Mouse (Mus musculus) hindbrain, embryonic 11.5 days (tissue): ENCODE measurements around the gene Ino80d. TPM values are rescaled to one million over a fixed set of nuclear protein-coding genes. Genes with fewer than 3 reads are reported as not detected.

Experiments used
- ATAC-seq: fragments of 200-750 bp; cut with Nextera tagmentation; 2 replicates; pipeline ENCODE4 v1.8.0; 2017; ENCODE audit warnings: mild to moderate bottlenecking, moderate TSS enrichment, moderate library complexity; ENCODE audit not compliant: low FRiP score
- DNase-seq: peaks from one replicate; pipeline ENCODE4 v3.0.0-alpha.2; 2015; ENCODE audit warnings: low spot score
- H3K27ac ChIP-seq: fragments of 300-500 bp; sonication (generic); 2 replicates; pipeline ENCODE4 v1.5.1; 2014; ENCODE audit warnings: mild to moderate bottlenecking, low read depth, low read length
- H3K27me3 ChIP-seq: fragments of 300-500 bp; sonication (generic); 2 replicates; pipeline ENCODE4 v1.6.1; 2014; ENCODE audit warnings: mild to moderate bottlenecking, low read length, moderate library complexity, mixed read lengths; ENCODE audit not compliant: control insufficient read depth, insufficient read depth
- H3K36me3 ChIP-seq: fragments of 300-500 bp; sonication (generic); 2 replicates; pipeline ENCODE4 v1.6.1; 2014; ENCODE audit warnings: mild to moderate bottlenecking, low read length, moderate library complexity, mixed read lengths; ENCODE audit not compliant: control insufficient read depth, insufficient read depth
- H3K4me1 ChIP-seq: fragments of 300-500 bp; sonication (generic); replicated peaks from 2 replicates; pipeline ENCODE4 v1.6.1; 2014; ENCODE audit warnings: low read length, mixed read lengths; ENCODE audit not compliant: control insufficient read depth, insufficient read depth
- H3K4me2 ChIP-seq: fragments of 300-500 bp; sonication (generic); replicated peaks from 2 replicates; pipeline ENCODE4 v1.6.1; 2014; ENCODE audit warnings: mild to moderate bottlenecking, low read depth, low read length
- H3K4me3 ChIP-seq: fragments of 300-500 bp; sonication (generic); 2 replicates; pipeline ENCODE4 v1.5.1; 2014; ENCODE audit warnings: low read depth, low read length
- H3K9ac ChIP-seq: fragments of 300-500 bp; sonication (generic); 2 replicates; pipeline ENCODE4 v1.6.1; 2014; ENCODE audit warnings: low read depth, low read length
- H3K9me3 ChIP-seq: fragments of 300-500 bp; sonication (generic); 2 replicates; pipeline ENCODE4 v1.6.1; 2016; ENCODE audit warnings: low read length; ENCODE audit not compliant: control insufficient read depth
- WGBS: fragments of 180-500 bp; shearing (Covaris S2); extraction: QIAGEN DNeasy Blood & Tissue Kit; methylation state at CpG from one replicate; pipeline ENCODE4 v1.1.7; 2014; 5-methylcytosine and 5-hydroxymethylcytosine counted together
- polyA plus RNA-seq: library from polyadenylated mRNA; unstranded; fragments of >200 nt; fragmentation: Nextera tagmentation; extraction: Ambion mirVana; gene quantifications from 2 replicates; pipeline ENCODE4 v1.2.1, GENCODE M21; 2014

Gene Ino80d
- polyA plus RNA-seq, 1 experiment from 2014 or later: 16.8 TPM

DNA sequence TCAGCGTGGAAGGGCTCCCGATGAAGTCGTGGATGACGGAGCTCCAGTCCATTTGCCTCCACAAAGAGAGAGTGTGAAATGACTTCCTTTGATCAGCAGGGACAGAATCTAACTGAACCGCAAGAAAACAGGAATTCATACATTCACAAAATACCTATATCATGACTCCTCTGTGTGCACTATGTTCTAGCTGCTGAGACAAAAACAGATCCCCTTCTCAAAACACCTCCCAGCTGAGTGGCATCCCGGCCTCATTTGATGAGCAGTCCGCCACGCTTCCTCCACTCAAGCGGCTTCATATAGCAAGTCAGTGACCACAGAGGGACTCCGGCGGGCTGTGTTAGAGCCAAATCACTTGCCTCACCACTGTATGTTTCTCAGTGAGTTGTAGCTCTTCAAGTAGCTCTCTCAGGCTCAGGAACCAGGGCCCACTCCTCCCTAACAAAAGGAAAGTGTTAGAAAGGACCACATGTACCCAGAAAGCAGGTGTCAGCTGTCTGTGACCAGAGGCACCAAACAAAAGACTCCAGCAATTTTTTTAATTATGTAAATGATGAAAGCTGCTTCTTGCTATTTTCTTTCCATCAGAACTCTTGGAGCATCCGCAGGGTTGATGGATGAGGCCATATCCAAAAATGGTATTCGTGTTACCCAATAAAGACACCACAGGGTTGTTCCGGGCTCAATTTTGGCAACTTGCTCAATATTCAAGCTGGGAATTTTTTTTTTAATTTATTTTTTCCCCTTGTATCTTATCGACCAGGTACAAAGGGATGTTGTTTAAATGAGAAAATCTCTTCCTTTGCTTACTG, 181.0 kb downstream of the Ino80d start:
- Histone ChIP-seq H3K4me1 (peaks cover 3% of the 10 kb centered on the region; the same call in 1 of the 2 replicates), H3K27ac (no peak overlapping the region), H3K27me3 (no peaks in the 10 kb centered on the region), H3K9me3 (no peaks in the 10 kb centered on the region), H3K36me3 (no peaks in the 10 kb centered on the region), H3K4me3 (no peak overlapping the region), H3K4me2 (no peak overlapping the region), H3K9ac (no peak overlapping the region)
- DNase-seq (no peak), ATAC-seq (peak; percentile 29; the same call in 1 of the 2 replicates)
- 73% methylated on average over 15 of the region's 15 CpGs for WGBS

DNA sequence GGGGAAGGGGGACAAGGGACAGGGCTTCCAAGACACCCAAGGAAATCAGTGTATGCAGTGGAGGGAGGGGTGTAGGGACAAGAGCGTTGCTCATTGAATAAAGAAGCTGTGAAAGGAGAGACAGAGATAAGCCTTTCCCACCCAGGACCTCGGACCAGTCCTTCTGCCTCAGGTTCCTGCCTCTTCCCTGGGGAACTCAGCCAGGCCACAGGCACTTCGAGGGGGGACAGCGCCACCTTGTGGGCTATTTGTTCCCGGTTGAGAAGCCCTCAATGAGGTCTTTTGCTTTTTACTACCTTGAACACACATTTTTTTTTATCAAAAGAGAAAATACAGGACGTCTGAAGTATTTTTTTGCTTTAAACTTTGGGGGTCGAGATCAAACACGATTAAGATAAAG, 185.0 kb downstream of the Ino80d start:
- Histone ChIP-seq H3K27ac (no peak overlapping the region), H3K9me3 (no peaks in the 10 kb centered on the region), H3K4me2 (no peak overlapping the region), H3K4me1 (peaks cover 3% of the 10 kb centered on the region; the same call in 1 of the 2 replicates), H3K36me3 (no peaks in the 10 kb centered on the region), H3K27me3 (no peaks in the 10 kb centered on the region), H3K4me3 (no peak overlapping the region), H3K9ac (no peak overlapping the region)
- WGBS: 3% methylated on average over 8 of the region's 8 CpGs
- DNase-seq (peak; percentile 84), ATAC-seq (no peak)

GRCm38 (mm10) chr1:62919219-62919618, 195.2 kb downstream of the Ino80d start:
- Histone ChIP-seq H3K36me3 (no peaks in the 10 kb centered on the region), H3K4me1 (no peaks in the 10 kb centered on the region), H3K9ac (no peak overlapping the region), H3K4me2 (no peak overlapping the region), H3K9me3 (no peaks in the 10 kb centered on the region), H3K4me3 (no peak overlapping the region), H3K27ac (no peak overlapping the region), H3K27me3 (no peaks in the 10 kb centered on the region)
- no peak for DNase-seq
- ATAC-seq: no peak
- 93% methylated on average over 6 of the region's 6 CpGs for WGBS

- ATAC-seq (no peak), DNase-seq (no peak)
- Histone ChIP-seq H3K4me1 (no peaks in the 10 kb centered on the region), H3K27me3 (no peaks in the 10 kb centered on the region), H3K27ac (no peak overlapping the region), H3K9me3 (no peaks in the 10 kb centered on the region), H3K9ac (no peak overlapping the region), H3K36me3 (no peaks in the 10 kb centered on the region), H3K4me2 (no peak overlapping the region), H3K4me3 (no peak overlapping the region)
- WGBS: 77% methylated on average over 9 of the region's 9 CpGs
These were observed 197.9 kb downstream of the Ino80d start for GRCm38 (mm10) chr1:62916609-62917008.

GRCm38 (mm10) chr1:62914495-62914894, 200.0 kb downstream of the Ino80d start:
- no peak overlapping the region for H3K4me3 ChIP-seq
- no peaks in the 10 kb centered on the region for H3K9me3 ChIP-seq
- H3K36me3 ChIP-seq: no peaks in the 10 kb centered on the region
- DNase-seq (no peak), ATAC-seq (no peak)
- H3K27ac ChIP-seq: no peak overlapping the region
- no peaks in the 10 kb centered on the region for H3K27me3 ChIP-seq
- 81% methylated on average over 6 of the region's 6 CpGs for WGBS
- no peak overlapping the region for H3K4me2 ChIP-seq
- no peaks in the 10 kb centered on the region for H3K4me1 ChIP-seq
- H3K9ac ChIP-seq: no peak overlapping the region

DNA sequence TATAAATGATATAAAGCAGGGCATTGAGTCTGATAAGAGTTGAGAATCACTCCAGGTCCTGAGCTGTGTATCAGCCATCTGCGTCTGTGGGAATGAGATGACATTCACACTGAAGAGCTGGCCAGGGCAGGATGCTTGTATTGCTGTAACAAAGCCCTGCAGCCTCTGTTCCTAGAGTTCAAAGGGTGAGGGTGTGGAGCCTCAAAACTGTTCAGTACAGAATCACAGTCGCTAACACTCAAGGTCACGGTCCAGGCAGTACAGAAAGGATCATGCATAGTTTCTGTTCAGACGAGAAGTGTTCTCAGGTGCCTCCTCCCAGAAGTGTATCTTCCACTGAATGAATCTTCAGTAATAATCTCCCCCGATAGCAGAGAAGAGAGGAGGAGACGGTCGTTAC, 203.0 kb downstream of the Ino80d start:
- H3K36me3 ChIP-seq: no peaks in the 10 kb centered on the region
- H3K9ac ChIP-seq: no peak overlapping the region
- WGBS: 67% methylated on average over 7 of the region's 7 CpGs
- H3K4me3 ChIP-seq: no peak overlapping the region
- H3K27me3 ChIP-seq: no peaks in the 10 kb centered on the region
- no peaks in the 10 kb centered on the region for H3K9me3 ChIP-seq
- no peak overlapping the region for H3K4me2 ChIP-seq
- ATAC-seq: no peak
- H3K4me1 ChIP-seq: no peaks in the 10 kb centered on the region
- DNase-seq: no peak
- no peak overlapping the region for H3K27ac ChIP-seq

GRCm38 (mm10) chr1:62909126-62909525, 205.3 kb downstream of the Ino80d start:
- no peak for DNase-seq
- H3K27ac ChIP-seq: no peak overlapping the region
- ATAC-seq: no peak
- no peak overlapping the region for H3K4me2 ChIP-seq
- no peak overlapping the region for H3K4me3 ChIP-seq
- H3K4me1 ChIP-seq: no peaks in the 10 kb centered on the region
- H3K36me3 ChIP-seq: no peaks in the 10 kb centered on the region
- 76% methylated on average over 5 of the region's 5 CpGs for WGBS
- no peak overlapping the region for H3K9ac ChIP-seq
- no peaks in the 10 kb centered on the region for H3K9me3 ChIP-seq
- H3K27me3 ChIP-seq: no peaks in the 10 kb centered on the region

DNA sequence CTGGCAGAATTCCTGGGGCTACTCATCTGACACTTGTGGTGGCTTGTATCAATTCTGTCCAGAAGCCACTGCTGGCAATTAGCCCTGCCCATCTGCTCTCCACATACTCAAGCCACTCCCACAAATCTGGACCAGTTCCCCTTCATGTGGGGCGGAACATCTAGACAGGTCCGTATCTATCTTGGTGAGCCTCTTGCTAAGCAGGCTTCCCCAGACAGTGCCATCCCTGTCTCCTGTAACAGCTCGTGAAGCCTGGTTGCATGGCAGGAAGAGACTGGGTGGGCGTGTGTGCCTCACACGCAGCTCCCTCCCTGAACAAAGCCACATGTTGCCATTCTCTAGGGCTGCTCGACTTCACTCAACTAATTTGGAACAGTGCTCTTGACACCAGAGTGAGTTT, 206.0 kb downstream of the Ino80d start:
- Histone ChIP-seq H3K4me3 (no peak overlapping the region), H3K27me3 (no peaks in the 10 kb centered on the region), H3K27ac (no peak overlapping the region), H3K4me1 (no peaks in the 10 kb centered on the region), H3K9me3 (no peaks in the 10 kb centered on the region), H3K4me2 (no peak overlapping the region), H3K9ac (no peak overlapping the region), H3K36me3 (no peaks in the 10 kb centered on the region)
- 65% methylated on average over 6 of the region's 6 CpGs for WGBS
- ATAC-seq: no peak
- no peak for DNase-seq
